Mouse (Mus musculus) gastrocnemius, postnatal 14 days (tissue): ENCODE measurements around the gene Gm5767. TPM values are rescaled to one million over a fixed set of nuclear protein-coding genes. Genes with fewer than 3 reads are reported as not detected.
"Not testable (repeated sequence)": the region's sequence is repeated elsewhere in the genome, so short reads cannot be mapped to it uniquely, and the experiment has no call there.

Experiments
- DNase-seq: peaks from one replicate; pipeline ENCODE4 v3.0.0; 2021; ENCODE audit warnings: mixed read lengths
- intact Hi-C: fragments of 180-260 bp; cut with DNase I; formaldehyde crosslinking; loops from one replicate; pipeline ENCODE4 v1.15.1; 2025; ENCODE audit warnings: low total_unique reads
- total RNA-seq, 2 experiments: library from RNA; stranded (reverse); gene quantifications; 2 replicates each; pipeline ENCODE4 v1.2.3; 2021

The Gm5767 gene
- total RNA-seq, 2 experiments from 2014 or later, result not detected

DNA sequence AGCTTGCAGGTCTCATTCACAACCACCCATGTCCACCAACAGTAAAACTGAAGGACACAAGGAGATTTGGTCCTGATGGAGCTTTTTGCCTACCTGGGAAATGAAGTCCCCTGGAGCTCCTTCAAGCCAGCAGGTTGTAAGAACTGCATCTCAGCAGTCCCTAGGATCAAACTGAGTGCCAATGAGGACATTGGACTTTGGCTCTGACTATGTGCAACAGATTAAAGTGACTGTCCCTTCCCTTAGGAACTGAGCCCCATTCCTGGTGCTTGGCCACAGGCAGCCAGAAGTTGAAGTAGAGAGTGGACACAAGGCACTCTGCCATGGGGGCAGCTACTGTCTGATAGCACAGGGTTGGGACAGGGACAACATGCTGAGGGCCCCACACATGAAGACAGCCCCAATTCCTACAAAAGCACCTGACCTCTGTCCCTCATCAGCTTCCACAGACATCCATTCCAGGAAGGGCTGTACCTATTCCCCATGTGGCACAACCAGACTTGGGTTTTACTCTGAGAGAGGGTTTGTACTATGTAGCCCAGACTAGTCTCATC, 7.1 kb downstream of the Gm5767 start:
- intact Hi-C loops, result loop anchor here (2.0 to 5.0 kb wide), 2 partner anchors 81 to 180 kb away; no protein-coding TSS in a partner anchor
- DNase-seq, result no peak

- intact Hi-C loops, result loop anchor here (5.0 kb wide), 1 partner anchor 177 kb away; no protein-coding TSS in a partner anchor
- no peak for DNase-seq
These were observed 9.5 kb downstream of the Gm5767 start for GRCm38 (mm10) chr16:8689979-8690656.

DNA sequence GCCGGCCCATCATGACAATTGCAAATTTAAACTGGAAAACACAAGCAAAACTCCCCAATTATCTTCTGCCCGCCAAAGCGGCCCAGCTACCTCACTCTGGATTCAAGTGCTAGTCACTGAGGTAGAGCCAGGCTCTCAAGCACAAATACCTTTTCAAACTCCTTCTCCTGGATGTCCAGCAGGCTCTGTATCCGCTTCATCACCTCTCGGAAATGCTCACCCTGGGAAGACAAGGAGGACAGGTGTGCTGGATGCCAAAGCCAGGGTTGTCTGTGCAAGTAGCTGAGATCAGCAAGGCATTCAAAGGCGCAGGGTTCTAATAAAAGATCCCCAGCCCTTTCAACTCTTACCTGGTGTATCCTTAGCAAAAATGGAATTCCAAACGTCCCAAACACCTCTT, 10.6 kb downstream of the Gm5767 start:
- intact Hi-C loops, result no loop called here

DNA sequence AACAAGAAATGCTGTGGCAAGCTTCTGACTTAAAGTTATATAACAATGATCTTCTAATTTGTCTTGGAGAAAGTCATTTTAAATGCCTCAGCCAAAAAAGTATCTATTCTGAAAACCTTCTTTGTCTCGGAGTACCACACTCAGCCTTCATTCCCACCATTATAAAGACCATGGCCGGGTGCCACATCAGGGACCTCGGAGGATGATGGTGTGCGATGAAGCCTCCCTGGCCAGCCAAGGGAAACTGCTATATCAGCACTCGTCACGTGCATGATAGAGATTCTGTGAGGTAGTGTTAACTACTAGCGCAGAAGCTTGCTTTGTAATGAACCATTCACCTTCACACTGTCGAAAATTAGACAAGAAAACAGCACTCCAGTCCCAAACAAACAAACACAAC, 19.0 kb downstream of the Gm5767 start:
- intact Hi-C loops, result no loop called here

More for the DNA sequence above, 10.6 kb downstream of the Gm5767 start:
- DNase-seq, result no peak

GRCm38 (mm10) chr16:8700586-8700985, 20.0 kb downstream of the Gm5767 start:
- intact Hi-C loops, result no loop called here
- no peak for DNase-seq

More for the DNA sequence above, 19.0 kb downstream of the Gm5767 start:
- DNase-seq, result no peak

DNA sequence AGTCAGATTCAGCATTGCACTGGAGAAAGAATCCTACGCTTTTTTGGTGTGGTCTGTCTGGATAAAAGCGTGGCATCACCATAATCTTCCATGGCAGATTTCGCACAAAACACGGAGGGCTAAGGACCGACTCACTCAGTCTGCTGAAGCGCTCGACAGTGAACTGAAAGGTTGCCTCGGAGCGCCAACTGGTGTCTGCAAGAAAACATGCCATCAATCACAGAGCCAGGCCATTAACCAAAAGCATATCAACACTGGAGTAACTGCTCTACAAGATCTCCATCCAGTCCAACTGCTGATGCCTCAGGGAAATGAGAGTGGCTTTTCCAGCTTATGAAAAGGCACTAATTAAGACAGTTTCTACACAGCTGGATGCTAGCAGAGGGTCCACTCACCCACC, 31.4 kb downstream of the Gm5767 start:
- no peak for DNase-seq
- intact Hi-C loops, result no loop called here

DNA sequence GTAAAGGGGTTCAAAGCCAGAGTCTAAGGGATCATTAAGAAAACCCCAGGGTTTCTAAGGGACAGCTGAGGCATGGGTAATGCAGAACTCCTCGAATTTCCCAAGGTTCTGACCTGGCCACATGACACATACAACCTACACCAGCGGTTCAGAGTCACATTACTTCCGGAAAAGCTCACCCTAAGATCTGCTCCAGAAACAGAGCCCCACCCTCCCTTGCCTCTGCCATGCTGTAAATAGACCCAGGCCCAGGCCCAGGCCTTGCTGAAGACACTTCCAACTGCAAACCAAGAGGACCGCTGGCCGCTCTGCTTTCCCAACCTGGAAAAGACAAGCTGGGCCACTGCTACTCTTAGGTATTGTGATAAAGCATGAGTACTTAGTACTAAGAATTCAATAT, 34.3 kb downstream of the Gm5767 start:
- intact Hi-C loops, result no loop called here
- no peak for DNase-seq

DNA sequence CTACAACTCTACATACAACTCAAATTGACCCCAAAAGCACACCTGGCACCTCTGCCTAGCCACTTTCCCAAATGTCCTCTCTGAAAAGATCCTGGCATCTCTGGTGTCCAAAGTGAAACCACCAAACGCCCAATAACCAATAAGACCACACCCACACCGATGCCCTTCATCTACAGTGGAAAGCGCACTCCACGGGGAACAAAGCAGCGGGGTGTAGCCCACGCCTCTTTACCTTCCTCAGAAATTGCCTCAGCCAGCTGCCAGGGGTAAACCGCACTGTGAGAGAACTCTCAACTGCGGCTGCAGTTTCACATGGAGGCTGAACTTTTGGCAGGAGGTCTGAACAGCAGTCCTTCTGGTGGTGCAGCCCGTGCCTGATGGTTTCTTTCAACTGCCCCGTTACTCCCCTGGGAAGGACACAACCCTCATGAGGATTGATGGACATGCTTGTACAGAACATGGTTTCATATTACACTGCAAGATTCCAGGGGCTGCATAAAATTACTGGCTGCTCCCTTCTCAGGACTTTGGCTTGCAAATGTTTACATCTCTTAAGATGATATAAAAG, 35.0 kb downstream of the Gm5767 start:
- intact Hi-C loops, result no loop called here
- DNase-seq, result no peak

GRCm38 (mm10) chr16:8716300-8716699, 35.7 kb downstream of the Gm5767 start:
- intact Hi-C loops, result no loop called here
- DNase-seq, result no peak

DNA sequence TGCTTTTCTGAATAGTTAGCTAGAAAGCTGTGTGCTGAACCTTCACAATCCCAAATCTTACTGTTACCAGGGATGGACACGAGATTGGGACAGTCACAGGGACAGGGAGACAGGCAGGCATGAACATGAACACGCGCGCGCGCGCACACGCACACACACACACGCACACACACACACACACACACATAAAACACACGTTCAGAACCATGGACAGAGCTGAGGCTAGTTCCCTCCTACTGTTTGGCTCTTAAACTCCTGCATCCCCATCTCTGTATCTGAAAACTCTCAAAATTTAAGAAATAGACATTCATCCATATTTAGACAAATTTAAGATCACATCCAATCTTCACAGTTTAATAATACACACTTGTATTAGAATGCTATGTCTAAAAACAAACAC, 37.2 kb downstream of the Gm5767 start:
- DNase-seq, result no peak
- intact Hi-C loops, result no loop called here

- intact Hi-C loops, result no loop called here
- DNase-seq, result no peak
These were observed 39.9 kb downstream of the Gm5767 start for GRCm38 (mm10) chr16:8720447-8720846.

DNA sequence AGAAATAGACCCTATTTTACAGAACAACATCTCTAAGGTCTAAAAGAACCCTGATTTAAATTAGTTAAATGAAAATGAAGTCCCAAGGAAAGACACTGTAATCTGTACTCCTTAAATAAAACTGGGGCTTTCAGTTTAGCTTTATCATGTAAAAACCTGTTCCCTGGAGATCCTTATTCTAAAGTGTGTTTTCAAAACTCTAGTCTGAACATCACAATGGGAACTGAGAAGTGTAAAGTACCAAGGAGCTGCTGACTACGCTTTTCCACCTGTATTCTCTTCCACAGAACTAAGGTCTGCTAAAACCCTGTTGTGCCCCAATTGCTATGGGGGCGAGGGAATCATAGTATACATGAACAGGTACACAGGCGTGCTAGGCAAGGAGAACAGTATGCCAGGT, 43.5 kb downstream of the Gm5767 start:
- no peak for DNase-seq
- intact Hi-C loops, result no loop called here

- intact Hi-C loops, result no loop called here
- DNase-seq, result no peak
These were observed 45.2 kb downstream of the Gm5767 start for GRCm38 (mm10) chr16:8725807-8726206.

DNA sequence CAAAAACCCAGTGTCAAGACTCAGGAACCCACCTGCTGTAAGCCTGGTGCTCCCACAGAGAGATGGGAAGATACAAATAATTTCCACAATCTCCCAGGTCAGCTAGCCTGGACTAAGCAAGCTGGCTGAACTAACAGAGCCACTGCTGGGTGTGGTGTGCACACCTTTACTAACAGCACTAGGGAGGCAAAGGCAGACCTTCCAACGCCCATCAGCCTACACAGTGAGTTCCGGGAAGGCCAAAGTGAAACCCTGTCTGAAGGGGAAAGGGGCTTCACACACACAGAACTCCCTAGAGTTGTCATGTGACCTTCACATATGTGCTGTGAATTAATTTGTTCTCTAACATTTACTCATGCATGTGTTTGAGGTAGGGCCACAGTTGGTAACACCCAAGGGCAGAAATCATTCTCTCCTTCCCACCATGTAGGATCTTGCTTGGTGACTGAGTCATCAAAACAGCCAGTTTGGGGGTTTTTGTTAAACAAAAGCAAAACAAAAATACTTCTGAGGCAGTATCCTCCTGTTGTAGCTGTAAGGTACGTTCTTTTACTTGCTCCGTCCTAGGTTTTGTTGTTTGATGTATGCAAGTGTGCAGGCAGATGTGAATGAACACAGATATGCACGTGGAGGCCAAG, 47.7 kb downstream of the Gm5767 start:
- intact Hi-C loops, result no loop called here
- DNase-seq, result no peak

DNA sequence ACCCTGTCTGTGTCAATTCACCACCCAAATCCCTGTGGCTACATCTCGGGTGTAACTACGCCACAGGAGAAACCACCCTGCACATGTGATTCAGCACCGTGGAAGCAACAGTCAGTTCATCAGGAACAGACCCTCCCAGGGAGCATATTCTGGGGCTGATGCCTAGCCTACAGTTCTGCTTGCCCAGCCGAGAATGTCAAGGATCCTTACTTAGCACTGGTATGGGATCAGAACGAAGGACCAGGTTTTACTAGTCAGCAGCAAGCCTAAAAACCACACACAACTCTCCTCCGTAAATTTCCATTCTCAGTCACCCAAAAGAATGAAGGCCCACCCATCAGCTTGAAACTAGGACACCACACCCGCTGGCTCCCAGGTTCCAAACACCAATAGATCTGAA, 51.1 kb downstream of the Gm5767 start:
- intact Hi-C loops, result no loop called here
- no peak for DNase-seq

- intact Hi-C loops, DNase-seq: not testable (repeated sequence)
These were observed 51.9 kb downstream of the Gm5767 start for GRCm38 (mm10) chr16:8732450-8732849.

Other genes with a start within 250 kb of the Gm5767 start
- gene Mettl22, start 210.0 kb upstream of the Gm5767 start, total RNA-seq, result 10 to 100 TPM; 61.1 to 67.3 TPM
- gene Abat, start 167.3 kb upstream of the Gm5767 start, total RNA-seq, result 1 to 10 TPM; 5.5 to 6.4 TPM
- gene Pmm2, start 43.1 kb upstream of the Gm5767 start, total RNA-seq, result 10 to 100 TPM; 19.3 to 22.6 TPM
- gene Tmem186, start 43.1 kb upstream of the Gm5767 start, total RNA-seq, result 10 to 100 TPM in 1 of 2 experiments, 1 to 10 TPM in 1; 9.2 to 10.4 TPM
- 10 to 100 TPM; 12.7 to 13.2 TPM for gene Carhsp1, start 8.6 kb upstream of the Gm5767 start, total RNA-seq
- gene Usp7, start 111.5 kb downstream of the Gm5767 start, total RNA-seq, result 10 to 100 TPM; 46.4 to 48.9 TPM
- gene 1810013L24Rik, start 149.3 kb downstream of the Gm5767 start, total RNA-seq, result 10 to 100 TPM; 55.2 to 60.6 TPM